Mouse (Mus musculus): ENCODE data around the gene Defb41. TPM values are rescaled to one million over a fixed set of nuclear protein-coding genes. Genes with fewer than 3 reads are reported as not detected.
"Not testable (repeated sequence)": the region's sequence is repeated elsewhere in the genome, so short reads cannot be mapped to it uniquely, and the experiment has no call there.

Gene Defb41
- total and polyA plus RNA-seq, 2 experiments from 2014 or later = not detected

DNA sequence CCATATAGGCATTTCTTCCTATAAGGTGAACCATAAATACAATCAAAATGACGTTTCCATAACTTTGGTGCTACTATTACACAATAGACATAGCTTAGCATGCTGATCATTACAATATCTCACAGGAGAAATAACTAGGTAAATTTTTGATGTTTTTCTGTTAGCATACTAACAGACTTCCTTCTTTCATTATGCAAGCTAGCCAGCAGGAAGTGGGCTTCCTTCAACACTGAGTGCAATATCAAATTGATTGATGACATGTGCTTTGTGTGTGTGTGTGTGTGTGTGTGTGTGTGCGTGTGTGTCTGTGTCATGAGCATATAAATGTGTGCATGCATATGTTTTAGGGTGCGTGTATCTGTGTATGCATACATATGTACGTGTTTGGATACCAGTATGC lies 6.2 kb upstream of the Defb41 start:
- Histone ChIP-seq H3K4me2 (ENCODE audit: low read depth, low read length, poor library complexity, severe bottlenecking) (no peak overlapping the region), H3K36me3 (ENCODE audit: insufficient read depth, low read length) (no peaks in the 10 kb centered on the region), H3K27me3 (ENCODE audit: insufficient read depth, low read length) (no peaks in the 10 kb centered on the region), H3K9ac (replicated peaks; ENCODE audit: low read length, poor library complexity, severe bottlenecking) (no peak overlapping the region), H3K4me3 (ENCODE audit: low read depth, low read length) (no peak overlapping the region), H3K4me1 (ENCODE audit: insufficient read depth, low read length) (no peaks in the 10 kb centered on the region), H3K27ac (ENCODE audit: low read depth, low read length) (no peak overlapping the region), H3K9me3 (ENCODE audit: low read length) (no peaks in the 10 kb centered on the region)
- DNase-seq (ENCODE audit: low spot score) (no peak), ATAC-seq (ENCODE audit: low FRiP score) (no peak)
- TF ChIP-seq CTCF (IDR thresholded peaks at IDR 0.05) = no peak
- WGBS = 93% methylated on average over 4 of the region's 4 CpGs

DNA sequence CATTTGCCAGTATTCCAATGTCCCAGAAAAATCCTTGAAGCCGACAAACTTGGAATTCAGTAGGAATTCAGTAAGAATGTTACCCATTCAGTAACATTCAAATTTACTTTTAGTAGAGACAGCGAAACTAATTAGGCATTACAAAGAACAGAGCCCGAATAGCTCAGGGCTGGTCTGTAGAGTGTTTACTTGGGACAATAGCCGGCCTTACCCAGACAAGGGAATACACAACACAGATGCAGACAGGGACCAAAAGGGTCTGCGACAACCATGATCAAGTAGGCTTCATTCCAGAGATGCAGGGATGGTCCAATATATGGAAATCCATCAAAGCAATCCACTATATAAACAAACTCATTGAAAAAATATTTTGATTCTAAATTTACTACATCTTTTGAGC lies 3.9 kb upstream of the Defb41 start:
- Histone ChIP-seq H3K36me3 (ENCODE audit: insufficient read depth, low read length) (no peaks in the 10 kb centered on the region), H3K9me3 (ENCODE audit: low read length) (no peaks in the 10 kb centered on the region), H3K9ac (replicated peaks; ENCODE audit: low read length, poor library complexity, severe bottlenecking) (no peak overlapping the region), H3K4me3 (ENCODE audit: low read depth, low read length) (no peak overlapping the region), H3K27me3 (ENCODE audit: insufficient read depth, low read length) (no peaks in the 10 kb centered on the region), H3K4me1 (ENCODE audit: insufficient read depth, low read length) (no peaks in the 10 kb centered on the region), H3K4me2 (ENCODE audit: low read depth, low read length, poor library complexity, severe bottlenecking) (no peak overlapping the region), H3K27ac (ENCODE audit: low read depth, low read length) (no peak overlapping the region)
- ATAC-seq (ENCODE audit: low FRiP score) (no peak), DNase-seq (ENCODE audit: low spot score) (no peak)
- 50% methylated on average over 5 of the region's 5 CpGs for WGBS
- no peak for TF ChIP-seq CTCF (IDR thresholded peaks at IDR 0.05)

DNA sequence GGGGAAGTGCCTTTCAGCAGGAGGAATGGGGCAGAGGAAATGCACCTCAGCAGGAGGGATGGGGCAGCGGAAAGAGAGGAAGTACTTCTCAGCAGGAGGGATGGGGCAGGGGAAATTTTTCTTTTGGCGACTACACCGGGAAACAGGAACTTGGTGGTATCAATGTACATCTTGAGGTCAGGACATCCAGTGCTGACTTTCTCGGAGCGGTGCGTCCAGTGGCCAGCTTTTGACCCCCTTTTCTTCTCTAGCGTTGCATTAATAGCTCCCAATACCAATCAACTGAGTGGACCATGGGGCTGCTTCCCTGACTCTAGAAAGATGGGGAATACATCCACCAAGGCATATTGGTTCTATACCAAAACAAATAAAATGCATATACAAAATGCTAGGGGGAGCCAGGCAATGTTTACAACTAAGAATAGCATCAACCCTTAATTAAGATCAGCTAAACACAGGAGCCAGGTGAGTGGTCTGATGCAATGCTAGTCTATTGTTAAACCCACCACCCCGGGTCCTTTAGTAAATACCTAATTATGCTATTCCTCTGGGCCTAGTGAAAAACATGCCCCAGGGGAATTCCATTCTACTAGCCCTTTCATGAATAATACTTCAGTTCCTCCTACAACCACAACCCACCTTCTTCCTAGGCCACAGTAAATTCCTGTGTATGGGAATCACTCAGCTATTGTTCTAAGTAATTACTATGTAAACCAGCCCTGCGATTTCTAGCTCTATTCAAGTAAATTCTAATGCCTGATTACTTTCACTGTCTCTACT lies 18.9 kb downstream of the Defb41 start:
- H3K27me3 ChIP-seq (ENCODE audit: insufficient read depth, low read length); ATAC-seq (ENCODE audit: low FRiP score); H3K4me2 ChIP-seq (ENCODE audit: low read depth, low read length, poor library complexity, severe bottlenecking); H3K9me3 ChIP-seq (ENCODE audit: low read length); H3K4me1 ChIP-seq (ENCODE audit: insufficient read depth, low read length); H3K27ac ChIP-seq (ENCODE audit: low read depth, low read length); H3K4me3 ChIP-seq (ENCODE audit: low read depth, low read length); H3K9ac ChIP-seq (replicated peaks; ENCODE audit: low read length, poor library complexity, severe bottlenecking); H3K36me3 ChIP-seq (ENCODE audit: insufficient read depth, low read length); DNase-seq (ENCODE audit: low spot score): not testable (repeated sequence)
- WGBS = 87% methylated on average over 9 of the region's 9 CpGs

DNA sequence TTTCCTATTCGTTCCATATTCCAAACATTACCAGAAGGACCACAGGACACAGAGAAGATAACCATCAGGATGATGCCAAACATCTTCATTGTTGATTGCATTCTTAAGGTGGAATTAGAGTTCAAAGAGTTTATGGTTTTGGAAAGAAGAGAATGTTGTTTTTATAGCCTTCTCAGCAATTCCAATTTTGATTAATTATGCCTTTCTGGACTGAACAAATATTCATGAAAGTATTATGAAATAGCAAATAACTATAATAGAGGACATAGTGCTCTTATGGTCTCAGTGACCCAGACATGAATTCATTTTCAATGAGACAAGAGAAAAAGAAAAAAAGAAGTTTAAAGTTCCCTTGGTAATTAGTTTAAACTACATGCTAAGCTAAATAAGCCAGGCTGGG lies 27.6 kb downstream of the Defb41 start, which contains the start of gene Defb18:
Defb18 (minus strand) TSS at position 101 of the 400 bp plus-strand sequence.
- WGBS = 80% methylated on average over 1 of the region's 1 CpGs
- DNase-seq (ENCODE audit: low spot score) = no peak

DNA sequence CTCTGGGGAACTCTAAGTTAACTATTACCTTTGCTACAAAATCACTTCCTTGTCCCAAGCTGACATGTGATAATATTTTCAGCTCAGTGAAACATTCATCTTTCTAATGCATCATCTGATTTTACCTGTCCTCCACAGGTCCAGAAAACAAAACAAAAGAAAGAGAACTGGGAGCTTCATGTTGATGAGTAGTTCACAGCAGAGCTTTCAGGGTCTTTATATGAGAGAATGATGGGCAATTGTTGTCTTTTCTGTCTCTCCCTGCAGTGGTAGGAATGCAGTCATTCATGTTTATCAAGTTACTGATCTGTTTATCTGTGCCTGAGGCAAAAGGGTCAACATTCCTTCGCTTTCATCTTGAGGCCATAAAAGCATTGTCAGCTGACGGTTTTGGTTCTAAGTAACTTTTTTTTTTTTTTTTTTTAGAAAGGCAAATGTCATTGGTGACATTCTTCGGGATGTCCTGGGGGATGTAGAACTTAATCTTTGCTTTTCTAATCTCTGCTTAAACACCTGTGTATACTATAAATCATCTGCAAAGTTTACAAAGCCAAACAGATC lies 41.5 kb downstream of the Defb41 start:
- Histone ChIP-seq H3K36me3 (ENCODE audit: insufficient read depth, low read length) (no peaks in the 10 kb centered on the region), H3K27me3 (ENCODE audit: insufficient read depth, low read length) (no peaks in the 10 kb centered on the region), H3K4me2 (ENCODE audit: low read depth, low read length, poor library complexity, severe bottlenecking) (no peak overlapping the region), H3K27ac (ENCODE audit: low read depth, low read length) (no peak overlapping the region), H3K9me3 (ENCODE audit: low read length) (no peaks in the 10 kb centered on the region), H3K4me1 (ENCODE audit: insufficient read depth, low read length) (no peaks in the 10 kb centered on the region), H3K4me3 (ENCODE audit: low read depth, low read length) (no peak overlapping the region), H3K9ac (replicated peaks; ENCODE audit: low read length, poor library complexity, severe bottlenecking) (no peak overlapping the region)
- ATAC-seq (ENCODE audit: low FRiP score) = no peak
- no peak for TF ChIP-seq CTCF (IDR thresholded peaks at IDR 0.05)
- WGBS = 61% methylated on average over 3 of the region's 3 CpGs
- DNase-seq (ENCODE audit: low spot score) = no peak

More for the DNA sequence above, 27.6 kb downstream of the Defb41 start, which contains the start of gene Defb18:
- H3K4me1 ChIP-seq (ENCODE audit: insufficient read depth, low read length) = no peaks in the 10 kb centered on the region
- no peak within 1 kb of the TSS for H3K9ac ChIP-seq (replicated peaks; ENCODE audit: low read length, poor library complexity, severe bottlenecking)
- H3K36me3 ChIP-seq (ENCODE audit: insufficient read depth, low read length) = no peaks in the 10 kb centered on the region
- TF ChIP-seq CTCF (IDR thresholded peaks at IDR 0.05) = no peak
- H3K4me3 ChIP-seq (ENCODE audit: low read depth, low read length) = no peak within 1 kb of the TSS
- ATAC-seq (ENCODE audit: low FRiP score) = no peak
- H3K27ac ChIP-seq (ENCODE audit: low read depth, low read length) = no peak within 1 kb of the TSS
- no peaks in the 10 kb centered on the region for H3K9me3 ChIP-seq (ENCODE audit: low read length)
- H3K27me3 ChIP-seq (ENCODE audit: insufficient read depth, low read length) = no peaks in the 10 kb centered on the region
- H3K4me2 ChIP-seq (ENCODE audit: low read depth, low read length, poor library complexity, severe bottlenecking) = no peak within 1 kb of the TSS

Other genes starting within 250 kb of the Defb41 start
- not detected in 2 replicates for gene Crisp4, start 119.2 kb downstream of the Defb41 start, total RNA-seq (2014; rRNA removed)
- not detected in 2 replicates for gene Crisp4, start 119.2 kb downstream of the Defb41 start, polyA plus RNA-seq (2015; fragmentation: Nextera tagmentation; extraction: Ambion mirVana)
- not detected in 2 replicates for gene Defb18, start 27.7 kb downstream of the Defb41 start, total RNA-seq (2014; rRNA removed)
- gene Defb18, start 27.7 kb downstream of the Defb41 start, polyA plus RNA-seq (2015; fragmentation: Nextera tagmentation; extraction: Ambion mirVana) = not detected in 2 replicates